Mouse (Mus musculus) G1E (cell line): ENCODE results near the gene Rrp9.

Experiments used
- CTCF ChIP-seq: IDR thresholded peaks from 2 replicates; pipeline ENCODE4 v1.5.1; 2012; ENCODE audit warnings: low read depth, low read length, inconsistent platforms, mixed read lengths
- GATA1 ChIP-seq: IDR thresholded peaks from 2 replicates; pipeline ENCODE4 v1.6.1; 2012; ENCODE audit warnings: borderline replicate concordance, low read length, inconsistent platforms, mixed read lengths
- GATA2 ChIP-seq: IDR thresholded peaks from 2 replicates; pipeline ENCODE4 v1.6.1; 2012; ENCODE audit warnings: low read depth, low read length, inconsistent platforms, borderline replicate concordance
- POLR2AphosphoS5 ChIP-seq: IDR thresholded peaks from 2 replicates; pipeline ENCODE4 v1.6.1; 2012; ENCODE audit warnings: low read depth, low read length, inconsistent platforms; ENCODE audit not compliant: insufficient replicate concordance

- TF ChIP-seq CTCF (peak; percentile 70), POLR2AphosphoS5 (no peak), GATA2 (no peak), GATA1 (no peak)
These were observed 56.1 kb downstream of the Rrp9 start for GRCm38 (mm10) chr9:106531833-106532232.
